Mouse (Mus musculus) hindlimb bud, embryonic 11.5 days (tissue): ENCODE results near the gene Ambra1.

Experiments
- DNase-seq: peaks from one replicate; pipeline ENCODE4 v3.0.0-alpha.2; 2012; ENCODE audit warnings: low read depth, low spot score; ENCODE audit errors: extremely low spot score

Ambra1 gene

DNA sequence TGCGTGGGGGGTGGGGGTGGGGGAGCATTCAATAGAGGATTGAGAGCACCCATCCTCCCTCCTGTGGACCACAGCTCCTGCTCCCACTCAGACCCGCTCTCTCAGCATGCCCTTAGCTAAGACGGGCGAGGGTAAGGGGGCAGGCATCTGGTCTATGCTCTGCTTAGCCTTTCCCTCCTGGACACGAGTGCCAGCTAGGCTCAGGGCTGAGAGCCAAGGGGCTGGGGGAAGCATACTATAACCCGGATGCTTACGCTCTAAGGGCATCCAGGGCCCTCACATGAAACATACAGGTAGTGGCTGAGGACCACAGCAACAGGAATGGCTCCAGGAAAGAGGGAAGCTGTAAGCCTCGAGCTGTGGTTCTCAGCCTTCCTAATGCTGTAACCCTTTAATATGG lies 228.1 kb downstream of the Ambra1 start:
- DNase-seq: no peak

DNA sequence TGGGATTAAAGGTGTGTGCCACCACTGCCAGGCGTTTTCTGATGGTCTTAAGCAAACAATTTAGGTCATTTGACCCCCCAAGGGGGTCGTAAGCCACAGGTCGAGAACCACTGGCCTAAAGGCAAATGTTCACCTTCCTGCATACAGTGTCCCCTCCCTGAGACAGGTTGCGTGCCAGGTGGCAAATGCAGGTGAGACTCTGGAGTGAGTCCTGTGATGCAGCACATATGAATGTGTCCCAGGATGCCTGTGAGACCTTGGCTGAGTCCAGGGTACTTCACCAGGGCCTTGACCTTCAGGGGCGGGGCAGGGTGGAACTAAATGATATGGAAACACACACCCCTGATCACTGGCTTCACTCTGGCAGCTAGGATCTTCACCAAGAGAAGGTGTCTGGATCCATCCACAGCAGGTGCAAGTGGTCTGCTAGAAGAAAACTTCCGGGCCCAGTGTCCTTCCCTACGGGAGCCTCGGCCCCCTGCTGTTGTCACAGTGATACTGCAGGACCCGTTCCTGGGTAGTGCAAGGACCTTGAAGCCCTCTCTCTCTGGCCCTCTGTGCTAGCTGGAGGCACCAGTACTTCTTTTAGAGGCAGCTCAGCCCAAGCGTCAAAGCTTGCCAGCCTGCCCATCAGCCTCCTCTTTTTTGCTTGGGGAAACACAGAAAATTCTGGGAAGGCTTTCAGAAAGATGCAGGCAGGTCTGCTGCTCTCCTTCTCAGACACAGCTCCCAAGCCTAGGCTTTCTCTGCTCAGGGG lies 228.9 kb downstream of the Ambra1 start:
- DNase-seq: no peak

DNA sequence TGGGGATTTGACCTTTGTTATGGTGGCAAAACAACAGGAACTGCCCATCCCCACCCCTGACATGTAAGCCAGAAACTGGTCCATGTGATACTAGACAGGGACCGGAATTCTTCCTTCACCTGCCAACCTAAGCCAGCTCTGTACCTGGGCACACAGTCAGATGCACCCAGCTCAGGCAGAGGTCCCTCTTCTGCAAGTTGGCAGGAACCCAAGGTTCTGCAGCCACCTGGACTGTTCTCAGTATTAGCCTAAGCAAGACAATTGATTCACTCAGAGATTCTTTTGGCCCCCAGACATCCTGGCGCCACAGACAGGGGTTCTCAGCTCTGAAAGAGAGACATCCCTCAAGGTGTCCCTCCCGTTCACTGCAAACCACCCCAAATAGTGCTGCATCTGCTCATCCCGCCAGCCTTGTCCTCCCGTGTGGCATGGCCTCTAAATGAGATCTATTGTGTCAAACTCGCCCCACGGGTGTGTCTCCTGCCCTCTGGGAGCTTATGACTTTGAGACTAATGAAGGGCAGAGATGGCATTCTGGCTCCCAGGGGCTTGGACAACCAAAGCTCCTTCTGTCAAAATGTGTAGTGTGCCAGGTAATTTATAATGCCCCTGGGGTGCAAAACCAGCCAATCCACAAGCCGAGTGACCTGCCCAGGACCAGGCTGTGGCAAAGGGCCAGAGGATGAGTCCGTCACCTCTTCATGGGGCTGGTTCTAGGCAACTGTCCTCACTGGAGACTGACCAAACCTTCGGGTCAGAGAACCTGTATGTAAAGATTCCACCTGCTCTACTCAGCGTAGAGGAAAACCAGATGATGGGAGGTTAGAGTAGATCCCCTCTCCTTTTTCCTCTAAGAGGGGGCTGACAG lies 229.8 kb downstream of the Ambra1 start:
- no peak for DNase-seq

DNA sequence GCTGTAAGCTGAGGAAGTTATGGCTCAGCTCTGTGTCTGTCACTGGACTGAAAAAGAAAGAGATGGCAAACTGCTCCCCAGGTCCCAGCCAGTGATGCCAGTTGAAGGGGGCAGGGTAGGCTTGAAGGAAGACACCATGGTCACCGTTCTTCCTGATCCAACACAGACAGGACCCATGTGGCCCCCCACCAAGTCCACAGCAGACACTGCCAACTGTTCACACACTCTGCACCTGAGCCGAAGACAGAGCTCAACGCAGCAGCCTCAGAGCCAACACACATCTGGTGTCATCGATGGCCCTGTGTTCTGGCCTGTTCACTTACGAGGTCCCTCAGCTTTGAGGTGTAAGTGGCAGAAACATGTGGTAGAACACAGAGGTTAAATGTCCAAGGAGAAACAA lies 230.5 kb downstream of the Ambra1 start:
- DNase-seq: no peak

DNA sequence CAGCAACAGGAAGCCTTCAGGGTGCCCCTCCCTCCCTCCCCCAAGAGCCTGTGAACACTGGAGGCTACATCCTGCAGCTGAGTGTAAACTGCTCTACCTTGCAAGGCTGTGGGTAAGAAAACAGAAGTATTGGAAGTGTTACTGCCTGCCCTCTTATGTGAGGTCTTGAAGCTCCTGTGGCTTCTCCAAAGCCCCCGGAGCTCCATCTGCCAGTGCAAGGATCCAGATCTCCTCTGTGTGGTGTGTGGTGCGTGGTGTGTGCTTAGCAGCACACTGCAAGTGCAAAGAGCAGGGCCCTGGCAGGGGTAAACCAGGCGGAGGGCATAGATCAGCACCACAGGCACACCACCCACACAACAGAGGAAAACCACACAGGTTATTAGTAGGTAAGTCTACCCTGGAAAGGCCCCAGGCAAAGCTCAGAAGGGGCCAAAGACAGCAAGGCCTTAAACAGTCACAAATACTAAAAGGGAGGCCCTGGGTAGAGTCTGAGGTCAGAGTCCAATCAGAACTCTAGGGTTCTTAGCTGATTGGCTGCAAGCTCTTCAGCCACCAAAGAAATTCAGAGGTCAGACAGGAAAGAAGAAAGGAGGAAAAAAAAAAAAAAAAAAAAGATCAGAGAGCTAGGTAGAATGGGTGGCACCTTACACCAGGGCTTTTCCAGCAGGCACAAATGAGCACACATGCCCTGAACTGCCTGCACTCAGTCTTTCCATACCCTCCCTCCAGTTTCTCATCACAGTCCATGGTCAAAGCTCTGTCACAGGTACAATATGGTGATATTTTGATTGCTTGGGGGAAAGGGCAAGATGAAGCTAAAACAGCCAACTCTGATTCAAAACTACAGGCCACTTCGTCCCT lies 232.2 kb downstream of the Ambra1 start:
- DNase-seq: no peak

DNA sequence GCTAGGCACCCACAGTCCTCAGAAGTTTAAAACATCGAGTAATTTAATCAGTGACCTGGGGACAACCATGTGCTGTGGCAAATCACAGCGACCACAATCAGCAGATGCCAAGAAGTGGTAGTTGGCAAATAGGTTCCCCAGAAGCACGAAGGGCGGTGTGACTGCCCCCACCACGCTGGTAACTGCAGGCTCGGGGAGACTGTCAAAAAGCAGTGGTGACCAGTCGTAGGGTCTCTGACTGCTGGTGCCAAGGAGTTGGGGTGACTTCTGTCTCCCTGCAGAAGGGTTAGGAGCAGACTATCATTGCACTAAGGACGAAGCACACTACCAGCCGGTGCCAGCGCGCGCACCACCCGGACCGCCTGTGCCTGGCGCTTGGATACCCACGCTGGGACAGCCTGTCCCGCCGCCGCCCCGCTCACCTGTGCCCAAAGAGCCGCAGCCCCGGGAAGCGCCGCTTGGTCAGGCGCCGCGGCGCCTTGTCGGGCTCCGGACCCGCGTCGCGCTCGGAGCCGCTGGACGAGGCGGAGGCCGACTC lies 233.0 kb downstream of the Ambra1 start:
- no peak for DNase-seq

DNA sequence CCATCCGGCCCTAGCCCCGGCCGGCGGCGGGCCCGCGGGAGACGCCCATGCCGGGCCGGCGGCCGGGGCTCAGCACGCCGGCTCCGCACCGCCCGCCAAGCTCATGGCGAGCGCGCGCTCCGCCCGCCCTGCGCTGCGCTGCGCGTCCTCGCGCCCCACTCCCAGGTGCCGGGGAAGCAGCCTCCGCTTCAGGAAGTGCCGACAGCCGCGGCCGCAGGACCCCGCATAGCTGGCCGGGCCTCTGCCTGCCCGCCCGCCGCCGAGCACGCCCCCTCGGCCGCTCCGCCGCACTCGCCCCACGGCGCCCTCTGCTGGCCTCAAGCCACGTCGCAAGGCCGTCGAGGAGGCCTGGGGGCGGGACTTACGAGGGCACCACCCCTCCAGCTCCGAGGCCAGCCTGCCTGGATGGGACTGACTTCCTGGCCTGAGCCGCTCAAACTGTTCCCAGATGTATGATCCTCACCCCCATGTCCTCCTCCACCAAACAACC lies 233.6 kb downstream of the Ambra1 start:
- no peak for DNase-seq

DNA sequence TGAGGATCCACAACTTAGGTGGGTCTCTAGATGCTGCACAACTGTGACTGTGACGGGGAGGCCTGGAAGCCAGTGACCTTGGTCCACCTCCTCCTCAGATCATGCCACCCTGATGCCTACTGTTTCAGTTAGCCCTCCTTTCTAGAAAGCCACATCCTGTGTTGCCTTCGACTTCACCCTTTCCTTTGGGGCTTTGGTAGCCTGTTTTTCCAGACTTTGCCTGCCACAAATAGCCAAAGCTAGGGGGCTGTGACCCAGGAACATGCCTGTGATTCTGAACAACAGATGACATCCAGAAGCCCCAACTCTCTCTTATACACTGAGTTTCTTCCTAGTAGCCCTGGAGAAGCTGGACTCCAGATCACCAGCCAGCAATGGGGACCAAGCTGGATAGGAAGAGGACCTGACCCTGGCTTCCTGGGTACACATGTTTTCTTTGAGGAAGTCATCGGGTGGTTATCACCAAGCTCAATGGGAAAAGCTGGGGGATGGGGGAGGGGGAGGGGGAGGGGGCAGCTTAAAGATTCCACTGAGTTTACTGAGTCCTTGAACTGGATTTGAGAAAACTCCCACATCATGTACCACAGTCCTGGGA lies 234.8 kb downstream of the Ambra1 start:
- DNase-seq: no peak

DNA sequence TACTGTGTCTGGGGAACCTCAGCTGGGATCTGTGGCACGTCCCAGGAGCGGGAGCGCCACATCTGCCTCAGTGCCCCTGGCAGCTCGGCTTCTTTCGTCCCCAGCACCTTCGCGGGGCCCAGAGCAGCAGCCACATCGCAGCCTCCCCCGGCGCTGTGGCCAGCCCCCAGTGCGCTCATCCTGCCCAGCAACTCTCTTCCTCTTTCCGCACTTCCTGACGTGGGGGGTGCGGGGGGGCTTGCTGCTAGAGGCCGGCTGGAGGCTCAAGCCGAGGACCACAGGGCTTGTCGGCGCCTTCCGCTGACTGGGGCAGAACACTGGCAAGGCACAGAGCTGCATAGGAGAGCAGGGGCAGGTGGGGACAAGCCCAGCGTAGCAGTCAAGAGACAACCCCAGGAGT lies 235.5 kb downstream of the Ambra1 start:
- no peak for DNase-seq

DNA sequence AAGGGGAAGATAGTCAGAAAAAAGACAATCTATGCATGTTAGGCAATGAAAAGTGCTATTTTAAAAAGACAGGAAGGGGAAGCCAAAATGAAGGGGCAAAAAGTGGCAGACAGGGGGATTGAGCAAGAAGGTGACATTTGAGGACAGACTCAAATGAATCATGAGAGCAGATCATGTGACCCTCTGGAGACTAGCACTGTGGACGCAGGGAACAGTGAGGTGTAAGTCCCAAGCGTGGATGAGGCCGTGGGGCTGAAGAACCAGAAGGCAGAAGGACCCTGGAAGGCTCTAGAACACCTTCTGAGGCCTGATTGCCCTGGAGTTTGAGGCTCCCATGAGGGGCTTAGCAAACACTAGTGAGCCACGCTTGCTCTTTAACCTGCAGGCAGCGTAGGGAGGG lies 236.4 kb downstream of the Ambra1 start:
- DNase-seq: no peak

DNA sequence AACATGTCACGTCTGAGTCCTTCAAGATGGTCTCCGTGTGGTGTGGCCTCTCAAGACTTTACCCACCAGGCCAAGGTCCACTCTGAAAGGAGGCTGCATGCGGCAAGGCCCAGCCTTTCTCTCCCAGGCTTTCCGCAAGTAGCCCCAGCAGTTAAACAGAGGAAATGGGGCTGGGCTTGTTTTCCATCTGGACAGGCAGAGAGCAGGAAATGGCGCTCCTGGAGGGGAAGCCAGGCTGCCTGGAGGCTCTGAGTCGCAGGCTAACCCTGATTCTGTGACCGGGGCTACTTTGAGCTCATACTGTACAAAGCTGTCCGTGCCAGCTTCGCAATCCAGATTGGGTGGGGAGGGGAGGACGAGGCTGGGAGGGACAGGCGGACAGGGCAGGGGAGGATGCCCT lies 238.0 kb downstream of the Ambra1 start:
- DNase-seq: no peak
